Mouse (Mus musculus) WW6 (cell line): ENCODE measurements at regions not wholly inside any gene's neighbourhood (a gene's known extent, or its start where the extent isn't known, plus 50 kb on each side); places are given as distances from the start of the nearest gene placed in this dataset.
A peak's percentile ranks its signal among the peaks of the same experiment; 100 is the strongest.

Experiments used
- DNase-seq: peaks from one replicate; pipeline ENCODE4 v3.0.0-alpha.2; 2013; ENCODE audit warnings: low read depth, low spot score

- DNase-seq: no peak
Observed at GRCm38 (mm10) chr10:91447974-91448703, 267.0 kb upstream of the Tmpo start.

- DNase-seq: no peak
Observed at GRCm38 (mm10) chr10:91443321-91443720, 262.2 kb upstream of the Tmpo start.

- DNase-seq: no peak
Observed at GRCm38 (mm10) chr10:91440051-91440450, 258.9 kb upstream of the Tmpo start.

- no peak for DNase-seq
Observed at GRCm38 (mm10) chr10:91437917-91438316, 256.8 kb upstream of the Tmpo start.

- no peak for DNase-seq
Observed at GRCm38 (mm10) chr10:91436091-91436569, 255.0 kb upstream of the Tmpo start.

GRCm38 (mm10) chr10:91430281-91430680 is 249.2 kb upstream of the Tmpo start:
- no peak for DNase-seq

GRCm38 (mm10) chr10:91426584-91426983 is 245.5 kb upstream of the Tmpo start:
- DNase-seq: no peak

- peak; percentile 39 for DNase-seq
Observed at GRCm38 (mm10) chr10:91425625-91426385, 244.7 kb upstream of the Tmpo start.

- DNase-seq: no peak
Observed at GRCm38 (mm10) chr10:91424786-91425185, 243.7 kb upstream of the Tmpo start.

GRCm38 (mm10) chr10:91387255-91387654 is 206.1 kb upstream of the Tmpo start:
- no peak for DNase-seq

- DNase-seq: no peak
Observed at GRCm38 (mm10) chr10:91384372-91384771, 203.3 kb upstream of the Tmpo start.

GRCm38 (mm10) chr10:91376683-91377082 is 195.6 kb upstream of the Tmpo start:
- DNase-seq: no peak

- DNase-seq: no peak
Observed at GRCm38 (mm10) chr10:91367488-91367887, 186.4 kb upstream of the Tmpo start.

- DNase-seq: no peak
Observed at GRCm38 (mm10) chr10:91362587-91362986, 181.5 kb upstream of the Tmpo start.

GRCm38 (mm10) chr10:91361621-91362020 is 180.5 kb upstream of the Tmpo start:
- DNase-seq: no peak

GRCm38 (mm10) chr10:91345465-91345864 is 164.3 kb upstream of the Tmpo start:
- DNase-seq: no peak

- no peak for DNase-seq
Observed at GRCm38 (mm10) chr10:91342083-91342482, 161.0 kb upstream of the Tmpo start.

GRCm38 (mm10) chr10:91339361-91339760 is 158.2 kb upstream of the Tmpo start:
- no peak for DNase-seq

GRCm38 (mm10) chr10:91326661-91327312 is 145.7 kb upstream of the Tmpo start:
- no peak for DNase-seq

- no peak for DNase-seq
Observed at GRCm38 (mm10) chr10:91326144-91326655, 145.1 kb upstream of the Tmpo start.

GRCm38 (mm10) chr10:91321226-91321625 is 140.1 kb upstream of the Tmpo start:
- no peak for DNase-seq

- no peak for DNase-seq
Observed at GRCm38 (mm10) chr10:91319442-91320112, 138.5 kb upstream of the Tmpo start.
